Mouse (Mus musculus) c-Kit-negative CD71-positive TER-119-positive erythroid progenitor cells, embryonic 14.5 days (primary cell): ENCODE results near the gene Arhgap19.

Experiments used
- DNase-seq: peaks from one replicate; pipeline ENCODE4 v3.0.0-alpha.2; 2013; ENCODE audit warnings: low read depth, low spot score

The Arhgap19 gene

GRCm38 (mm10) chr19:41743396-41743795 is 58.5 kb downstream of the Arhgap19 start, which contains the start of gene Slit1:
Gene Slit1, minus strand, starts transcription at chr19:41743665.
- DNase-seq: no peak

GRCm38 (mm10) chr19:41738896-41739295 is 63.0 kb downstream of the Arhgap19 start:
- no peak for DNase-seq

- peak; percentile 9 for DNase-seq
Observed at GRCm38 (mm10) chr19:41738429-41738805, 63.4 kb downstream of the Arhgap19 start.

GRCm38 (mm10) chr19:41737657-41738428 is 64.0 kb downstream of the Arhgap19 start:
- no peak for DNase-seq

- DNase-seq: no peak
Observed at GRCm38 (mm10) chr19:41734685-41735084, 67.2 kb downstream of the Arhgap19 start.

GRCm38 (mm10) chr19:41725491-41725890 is 76.4 kb downstream of the Arhgap19 start:
- DNase-seq: no peak

- DNase-seq: no peak
Observed at GRCm38 (mm10) chr19:41724831-41725470, 76.9 kb downstream of the Arhgap19 start.

GRCm38 (mm10) chr19:41723337-41723736 is 78.5 kb downstream of the Arhgap19 start:
- DNase-seq: no peak

- no peak for DNase-seq
Observed at GRCm38 (mm10) chr19:41719436-41719835, 82.4 kb downstream of the Arhgap19 start.
